Mouse (Mus musculus): ENCODE results near the gene H2-DMb2.

- TF ChIP-seq CTCF (IDR thresholded peaks at IDR 0.05; ENCODE audit: insufficient read depth, low read depth, low read length) (no peak), POLR2A (IDR thresholded peaks at IDR 0.05; ENCODE audit: insufficient read depth, low read depth, low read length) (no peak)
These were observed 32.8 kb upstream of the H2-DMb2 start for GRCm38 (mm10) chr17:34110309-34110708.

Data from olfactory bulb, adult 2 months (tissue).